Mouse (Mus musculus) right cerebral cortex, postnatal 10 days (tissue): ENCODE measurements around the gene Usp22.
A peak's percentile ranks its signal among the peaks of the same experiment; 100 is the strongest.

ENCODE experiments used
- DNase-seq, 2 experiments: peaks; one replicate each; pipeline ENCODE4 v3.0.0; 2021; ENCODE audit warnings: low spot score in 2 of 2

Usp22 gene

DNA sequence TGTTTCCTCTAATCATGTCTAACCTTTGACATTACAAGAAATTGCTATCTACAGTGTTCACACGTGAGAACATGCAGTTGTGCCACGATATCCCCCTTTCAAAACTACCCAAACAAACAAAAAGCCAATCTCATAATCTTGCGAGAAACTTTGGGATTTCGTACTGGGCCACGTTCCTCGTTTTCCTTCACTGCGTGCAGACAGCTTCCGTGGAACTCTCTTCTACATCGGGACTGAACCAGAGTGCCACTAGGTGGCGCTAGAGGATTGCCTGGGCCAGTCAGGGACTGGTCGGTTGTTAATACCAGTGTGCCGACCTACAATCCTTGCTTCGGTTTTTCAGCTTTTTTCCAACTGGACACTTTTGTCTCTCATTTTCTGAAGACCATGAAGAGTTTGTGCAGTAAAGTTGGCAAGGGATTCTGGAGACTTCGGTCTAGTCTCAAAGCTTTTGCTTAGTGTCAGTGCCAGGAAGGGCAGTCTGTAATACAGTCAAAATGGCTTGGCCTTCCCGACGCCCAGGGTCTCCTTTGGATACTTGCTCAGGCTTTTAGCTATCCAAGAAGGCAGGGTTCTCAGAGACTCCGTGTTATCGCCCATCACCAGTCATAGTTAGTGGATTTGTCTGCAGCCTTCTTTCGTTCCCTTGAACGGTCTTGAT, 70.5 kb downstream of the Usp22 start:
- DNase-seq, result peak; percentile 86 to 92

DNA sequence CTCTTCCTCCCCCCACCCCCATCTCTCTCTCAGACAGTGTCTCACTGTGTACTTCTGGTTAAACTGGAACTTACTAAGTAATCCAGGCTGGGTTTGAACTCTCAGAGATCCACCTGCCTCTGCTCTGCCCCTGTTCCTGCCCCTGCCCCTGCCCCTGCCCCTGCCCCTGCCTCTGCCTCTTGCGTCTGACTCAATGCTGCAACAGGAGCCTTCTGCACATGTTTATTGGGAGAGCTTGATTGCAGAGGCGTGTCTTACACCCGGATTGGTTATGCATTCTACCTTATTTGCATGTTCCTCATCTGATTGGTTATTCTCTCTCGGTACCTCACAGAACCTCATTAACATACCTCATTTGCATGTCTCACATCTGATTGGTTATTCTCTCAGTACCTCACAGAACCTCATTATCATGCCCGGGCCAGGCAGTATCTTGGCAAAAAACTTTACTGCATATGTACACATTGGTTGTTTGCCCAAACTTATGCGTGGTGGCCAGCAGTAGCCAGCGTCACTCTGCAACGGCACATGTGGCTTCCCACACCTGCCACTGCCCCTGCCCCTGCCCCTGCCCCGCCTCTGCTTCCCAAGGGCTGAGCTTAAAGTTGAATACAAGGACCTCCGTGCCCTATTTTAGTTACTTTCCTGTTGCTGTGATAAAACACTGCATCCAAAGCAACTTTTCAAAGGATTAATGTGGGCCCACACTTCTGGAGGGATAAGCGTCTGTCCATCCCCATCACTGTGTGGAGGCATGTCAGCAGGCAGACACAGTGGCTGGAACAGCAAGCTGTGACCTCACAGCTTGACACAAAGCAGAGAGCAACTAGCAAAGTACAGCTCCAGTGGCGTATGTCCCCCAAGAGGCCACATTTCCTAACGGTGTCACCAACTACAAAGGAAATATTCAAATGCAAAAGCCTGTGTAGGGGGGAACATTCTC, 72.2 kb downstream of the Usp22 start:
- DNase-seq, result no peak
